Mouse (Mus musculus) olfactory bulb, adult 2 months (tissue): ENCODE measurements around the gene Ice1. TPM values are rescaled to one million over a fixed set of nuclear protein-coding genes. Genes with fewer than 3 reads are reported as not detected.

Source experiments
- H3K27ac ChIP-seq: fragments of 200-500 bp; 2 replicates; pipeline ENCODE4 v1.5.1; 2012; ENCODE audit warnings: low read depth, low read length; ENCODE audit not compliant: insufficient read depth
- H3K4me1 ChIP-seq: fragments of 200-500 bp; 2 replicates; pipeline ENCODE4 v1.6.1; 2012; ENCODE audit warnings: low read length; ENCODE audit not compliant: control insufficient read depth, insufficient read depth
- H3K4me3 ChIP-seq: fragments of 200-500 bp; 2 replicates; pipeline ENCODE4 v1.5.1; 2012; ENCODE audit warnings: mild to moderate bottlenecking, low read depth, low read length, moderate library complexity; ENCODE audit not compliant: insufficient read depth
- CTCF ChIP-seq: fragments of 200-500 bp; IDR thresholded peaks from 2 replicates; pipeline ENCODE4 v1.5.1; 2012; ENCODE audit warnings: low read depth, mild to moderate bottlenecking, low read length, moderate library complexity; ENCODE audit not compliant: insufficient read depth
- POLR2A ChIP-seq: fragments of 200-500 bp; IDR thresholded peaks from 2 replicates; pipeline ENCODE4 v1.6.1; 2012; ENCODE audit warnings: mild to moderate bottlenecking, low read depth, low read length, moderate library complexity; ENCODE audit not compliant: insufficient read depth
- WGBS: fragments of 180-500 bp; shearing (Covaris S2); methylation state at CpG from one replicate; pipeline ENCODE4 v1.1.7; 2018; 5-methylcytosine and 5-hydroxymethylcytosine counted together
- polyA plus RNA-seq: library from polyadenylated mRNA; stranded (reverse); fragments of >200 nt; gene quantifications from 2 replicates; pipeline ENCODE4 v1.2.4, GENCODE M21; 2012; ENCODE audit warnings: low replicate concordance; ENCODE audit not compliant: missing spikeins, insufficient read depth, insufficient read length

Ice1 gene
- polyA plus RNA-seq, 1 experiment, result not detected

- WGBS, result 57% methylated on average over 4 of the region's 4 CpGs
- Histone ChIP-seq H3K4me1 (peaks cover 2% of the 10 kb centered on the region; the same call in 1 of the 2 replicates), H3K27ac (no peak overlapping the region), H3K4me3 (no peak overlapping the region)
- TF ChIP-seq POLR2A (no peak), CTCF (no peak)
Measured at GRCm38 (mm10) chr13:70624445-70624844, 13.0 kb downstream of the Ice1 start.

- H3K4me1 ChIP-seq, result peaks cover 2% of the 10 kb centered on the region; the same call in 1 of the 2 replicates
- H3K4me3 ChIP-seq, result no peak overlapping the region
- H3K27ac ChIP-seq, result no peak overlapping the region
- 89% methylated on average over 4 of the region's 4 CpGs for WGBS
- no peak for TF ChIP-seq CTCF
- no peak for TF ChIP-seq POLR2A
Measured at GRCm38 (mm10) chr13:70622461-70623057, 14.9 kb downstream of the Ice1 start.

GRCm38 (mm10) chr13:70621509-70621908 is 15.9 kb downstream of the Ice1 start:
- TF ChIP-seq POLR2A, result no peak
- TF ChIP-seq CTCF, result no peak
- Histone ChIP-seq H3K4me1 (peaks cover 2% of the 10 kb centered on the region; the same call in 1 of the 2 replicates), H3K27ac (no peak overlapping the region), H3K4me3 (no peak overlapping the region)
- 89% methylated on average over 9 of the region's 9 CpGs for WGBS

GRCm38 (mm10) chr13:70612837-70613236 is 24.6 kb downstream of the Ice1 start:
- Histone ChIP-seq H3K4me3 (no peak overlapping the region), H3K27ac (no peak overlapping the region), H3K4me1 (no peaks in the 10 kb centered on the region)
- 80% methylated on average over 2 of the region's 2 CpGs for WGBS
- no peak for TF ChIP-seq CTCF
- no peak for TF ChIP-seq POLR2A

- WGBS, result 85% methylated on average over 15 of the region's 15 CpGs
- Histone ChIP-seq H3K27ac (no peak overlapping the region), H3K4me3 (no peak overlapping the region), H3K4me1 (no peaks in the 10 kb centered on the region)
- TF ChIP-seq CTCF (0 out of 2 replicates have a peak, but pooled peaks have one; percentile 22), POLR2A (no peak)
Measured at GRCm38 (mm10) chr13:70610431-70611420, 26.7 kb downstream of the Ice1 start.

GRCm38 (mm10) chr13:70609632-70610031 is 27.8 kb downstream of the Ice1 start:
- TF ChIP-seq CTCF (no peak), POLR2A (no peak)
- Histone ChIP-seq H3K4me3 (no peak overlapping the region), H3K27ac (no peak overlapping the region), H3K4me1 (peaks cover under 1% of the 10 kb centered on the region; the same call in 1 of the 2 replicates)
- 92% methylated on average over 3 of the region's 3 CpGs for WGBS

GRCm38 (mm10) chr13:70605366-70605765 is 32.1 kb downstream of the Ice1 start:
- 98% methylated on average over 5 of the region's 5 CpGs for WGBS
- TF ChIP-seq POLR2A, result no peak
- no peak for TF ChIP-seq CTCF

GRCm38 (mm10) chr13:70604723-70605122 is 32.7 kb downstream of the Ice1 start:
- Histone ChIP-seq H3K4me1 (peaks cover 8% of the 10 kb centered on the region; the same call in 1 of the 2 replicates), H3K4me3 (no peak overlapping the region), H3K27ac (no peak overlapping the region)
- WGBS, result 69% methylated on average over 8 of the region's 8 CpGs
- peak; percentile 34; the same call in 1 of the 2 replicates for TF ChIP-seq CTCF
- TF ChIP-seq POLR2A, result no peak

More at GRCm38 (mm10) chr13:70605366-70605765, 32.1 kb downstream of the Ice1 start:
- no peak overlapping the region for H3K27ac ChIP-seq
- H3K4me3 ChIP-seq, result no peak overlapping the region
- H3K4me1 ChIP-seq, result peaks cover 6% of the 10 kb centered on the region; the same call in 1 of the 2 replicates

GRCm38 (mm10) chr13:70601566-70601965 is 35.9 kb downstream of the Ice1 start:
- Histone ChIP-seq H3K4me3 (no peak overlapping the region), H3K4me1 (peaks cover 8% of the 10 kb centered on the region; the same call in 1 of the 2 replicates), H3K27ac (no peak overlapping the region)
- TF ChIP-seq CTCF (no peak), POLR2A (no peak)
- WGBS, result 89% methylated on average over 1 of the region's 1 CpGs
